Mouse (Mus musculus) embryo, embryonic 11 days (tissue): Measurements from ENCODE around the gene Defa28.
"Not testable (repeated sequence)": the region's sequence is repeated elsewhere in the genome, so short reads cannot be mapped to it uniquely, and the experiment has no call there.

Experiments
- DNase-seq: peaks from one replicate; pipeline ENCODE4 v3.0.0-alpha.2; 2015

Gene Defa28

GRCm38 (mm10) chr8:21582706-21583105, at the start of gene Defa28:
Defa28 (plus strand) TSS chr8:21583006.
- DNase-seq: not testable (repeated sequence)

- DNase-seq: not testable (repeated sequence)
Observed at GRCm38 (mm10) chr8:21565086-21565485, 17.7 kb upstream of the Defa28 start, which contains the start of gene Defa37. Defa37 (plus strand) TSS chr8:21565386.

GRCm38 (mm10) chr8:21594408-21594807, 11.6 kb downstream of the Defa28 start, which contains the start of gene Gm7861:
Gm7861 (minus strand) TSS chr8:21594508.
- DNase-seq: not testable (repeated sequence)

- DNase-seq: not testable (repeated sequence)
Observed at GRCm38 (mm10) chr8:21617883-21618282, 35.1 kb downstream of the Defa28 start, which contains the start of gene Defa26. Defa26 (plus strand) TSS chr8:21618183.
